Mouse (Mus musculus) limb, embryonic 11.5 days (tissue): Measurements from ENCODE around the gene Npsr1. TPM values are rescaled to one million over a fixed set of nuclear protein-coding genes. Genes with fewer than 3 reads are reported as not detected.

ENCODE experiments used
- ATAC-seq: fragments of 200-750 bp; cut with Nextera tagmentation; 2 replicates; pipeline ENCODE4 v1.8.0; 2017; ENCODE audit warnings: low read depth; ENCODE audit not compliant: insufficient number of reproducible peaks, low FRiP score, low TSS enrichment
- DNase-seq: peaks from one replicate; pipeline ENCODE4 v3.0.0-alpha.2; 2015; ENCODE audit warnings: low spot score
- H3K27ac ChIP-seq: fragments of 300-500 bp; sonication (generic); replicated peaks from 2 replicates; pipeline ENCODE4 v1.5.1; 2014; ENCODE audit warnings: low read depth, mild to moderate bottlenecking, low read length
- H3K27me3 ChIP-seq: fragments of 300-500 bp; sonication (generic); 2 replicates; pipeline ENCODE4 v1.6.1; 2014; ENCODE audit warnings: mild to moderate bottlenecking, low read length, mixed read lengths; ENCODE audit not compliant: control insufficient read depth, insufficient read depth
- H3K36me3 ChIP-seq: fragments of 300-500 bp; sonication (generic); 2 replicates; pipeline ENCODE4 v1.6.1; 2014; ENCODE audit warnings: mild to moderate bottlenecking, low read length, moderate library complexity, mixed read lengths; ENCODE audit not compliant: control insufficient read depth, insufficient read depth
- H3K4me1 ChIP-seq: fragments of 300-500 bp; sonication (generic); 2 replicates; pipeline ENCODE4 v1.6.1; 2014; ENCODE audit warnings: low read length, mixed read lengths; ENCODE audit not compliant: control insufficient read depth, insufficient read depth
- H3K4me2 ChIP-seq: fragments of 300-500 bp; sonication (generic); 2 replicates; pipeline ENCODE4 v1.6.1; 2014; ENCODE audit warnings: low read depth, mild to moderate bottlenecking, moderate library complexity; ENCODE audit not compliant: severe bottlenecking
- H3K4me3 ChIP-seq: fragments of 300-500 bp; sonication (generic); 2 replicates; pipeline ENCODE4 v1.5.1; 2014; ENCODE audit warnings: low read depth, low read length
- H3K9ac ChIP-seq: fragments of 300-500 bp; sonication (generic); 2 replicates; pipeline ENCODE4 v1.6.1; 2014; ENCODE audit warnings: mild to moderate bottlenecking, low read length
- H3K9me3 ChIP-seq: fragments of 300-500 bp; sonication (generic); 2 replicates; pipeline ENCODE4 v1.6.1; 2016; ENCODE audit warnings: low read length; ENCODE audit not compliant: control insufficient read depth
- WGBS: fragments of 180-500 bp; shearing (Covaris S2); extraction: QIAGEN DNeasy Blood & Tissue Kit; methylation state at CpG from one replicate; pipeline ENCODE4 v1.1.7; 2014; 5-methylcytosine and 5-hydroxymethylcytosine counted together
- polyA plus RNA-seq: library from polyadenylated mRNA; unstranded; fragments of >200 nt; fragmentation: Nextera tagmentation; extraction: Ambion mirVana; gene quantifications from 2 replicates; pipeline ENCODE4 v1.2.1, GENCODE M21; 2014

The Npsr1 gene
- polyA plus RNA-seq, 1 experiment from 2014 or later = not detected

DNA sequence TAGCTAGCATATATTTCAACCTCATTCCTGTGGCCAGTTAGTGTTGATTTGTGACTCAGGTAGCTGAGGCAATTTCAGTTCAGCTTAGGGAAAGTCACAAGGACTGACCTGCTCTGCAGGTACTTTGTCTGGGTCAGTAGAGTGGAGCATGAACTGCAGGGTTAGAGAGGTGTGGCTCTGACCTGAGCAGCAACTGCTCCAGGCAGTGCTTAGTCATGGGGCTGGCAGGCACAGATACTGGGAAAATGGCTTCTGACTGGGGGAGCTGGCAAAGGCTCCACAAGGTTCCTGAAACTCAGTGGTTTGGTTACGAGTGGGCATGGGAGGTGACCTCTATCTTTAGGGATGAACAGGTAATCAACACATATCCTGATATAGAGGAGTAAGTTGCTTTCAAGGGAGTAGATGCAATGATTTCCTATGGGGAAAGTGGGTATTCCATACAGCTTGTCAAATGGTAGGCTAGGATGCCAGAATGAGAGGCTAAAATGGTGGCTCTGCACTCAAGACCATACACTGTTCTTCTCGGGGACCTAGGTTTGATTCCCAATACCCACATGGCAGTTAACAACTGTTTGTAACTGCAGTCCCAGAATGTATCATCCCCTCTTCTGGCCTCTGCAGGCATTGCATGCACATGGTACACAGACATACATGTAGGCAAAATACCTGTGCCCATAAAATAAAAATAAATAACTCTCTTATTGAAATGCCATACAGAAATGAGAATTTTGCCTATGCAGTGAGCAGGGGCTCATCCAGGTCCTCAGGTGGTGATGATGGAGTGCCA, 182.9 kb downstream of the Npsr1 start:
- DNase-seq (no peak), ATAC-seq (no peak)
- no peaks in the 10 kb centered on the region for H3K36me3 ChIP-seq
- no peak overlapping the region for H3K4me2 ChIP-seq
- 88% methylated on average over 2 of the region's 2 CpGs for WGBS
- H3K27me3 ChIP-seq = no peaks in the 10 kb centered on the region
- no peak overlapping the region for H3K9ac ChIP-seq
- H3K9me3 ChIP-seq = no peaks in the 10 kb centered on the region
- H3K27ac ChIP-seq = no peak overlapping the region
- H3K4me1 ChIP-seq = no peaks in the 10 kb centered on the region
- H3K4me3 ChIP-seq = no peak overlapping the region

DNA sequence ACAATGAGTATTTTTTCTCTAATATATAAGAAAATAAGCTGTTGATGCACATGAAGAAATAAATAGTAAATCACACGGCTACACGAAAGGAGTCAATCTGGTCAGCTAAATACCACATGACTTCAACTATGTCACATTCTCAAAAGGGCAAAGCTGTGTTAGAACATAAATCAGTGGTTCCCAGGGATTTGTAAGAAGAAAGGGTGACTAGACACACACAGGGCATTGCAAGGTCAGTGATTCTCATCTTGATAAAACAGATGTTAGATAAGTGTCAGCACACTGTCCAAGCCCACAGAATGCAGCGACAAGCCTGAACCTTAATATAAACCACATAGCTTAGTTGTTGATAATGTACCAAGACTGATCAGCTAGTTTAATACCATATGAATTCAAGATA, 184.8 kb downstream of the Npsr1 start:
- no peak overlapping the region for H3K4me2 ChIP-seq
- no peaks in the 10 kb centered on the region for H3K9me3 ChIP-seq
- no peak overlapping the region for H3K27ac ChIP-seq
- H3K4me1 ChIP-seq = no peaks in the 10 kb centered on the region
- H3K36me3 ChIP-seq = no peaks in the 10 kb centered on the region
- no peak overlapping the region for H3K9ac ChIP-seq
- H3K4me3 ChIP-seq = no peak overlapping the region
- DNase-seq (no peak), ATAC-seq (no peak)
- WGBS = 82% methylated on average over 3 of the region's 3 CpGs
- H3K27me3 ChIP-seq = no peaks in the 10 kb centered on the region

DNA sequence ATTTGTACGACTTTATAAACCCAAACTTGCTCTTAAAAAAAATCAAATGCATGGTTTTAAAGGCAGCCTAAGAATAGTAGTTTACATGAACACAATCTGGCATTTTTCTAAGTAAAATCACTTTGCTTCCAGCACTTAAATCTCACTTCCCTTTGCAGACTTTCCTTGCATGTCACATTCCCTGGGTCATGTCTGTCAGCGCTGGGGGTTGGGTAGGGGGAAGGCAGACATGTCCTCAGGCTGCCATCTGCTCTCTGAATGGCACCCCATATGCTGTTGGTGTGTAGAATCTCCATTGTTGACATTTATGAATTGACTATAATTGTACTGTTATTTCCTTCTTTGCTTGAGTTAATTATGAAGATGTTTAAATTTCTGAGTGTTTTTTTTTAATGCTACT, 185.3 kb downstream of the Npsr1 start:
- ATAC-seq (no peak), DNase-seq (no peak)
- Histone ChIP-seq H3K4me3 (no peak overlapping the region), H3K36me3 (no peaks in the 10 kb centered on the region), H3K27me3 (no peaks in the 10 kb centered on the region), H3K4me1 (no peaks in the 10 kb centered on the region), H3K9ac (no peak overlapping the region), H3K4me2 (no peak overlapping the region), H3K27ac (no peak overlapping the region), H3K9me3 (no peaks in the 10 kb centered on the region)
- WGBS = 79% methylated on average over 2 of the region's 2 CpGs

DNA sequence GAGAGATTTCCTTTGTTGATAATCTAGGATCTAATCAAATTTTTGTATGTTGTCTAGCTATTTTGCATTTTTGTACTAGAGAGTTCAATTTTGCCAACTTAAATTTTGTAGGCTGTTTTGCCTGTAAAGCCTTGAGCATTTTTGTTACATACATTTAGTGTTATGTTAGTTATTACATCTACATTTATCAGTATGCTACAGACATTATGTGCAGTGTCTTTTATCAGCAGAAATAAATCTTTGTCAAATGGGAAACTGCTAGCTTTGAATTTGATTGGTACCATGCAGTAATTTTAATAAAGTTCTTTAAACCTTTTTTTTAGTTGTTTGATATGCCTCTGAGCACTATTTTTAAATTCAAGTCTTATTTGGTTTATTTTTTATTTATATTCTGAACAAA, 185.7 kb downstream of the Npsr1 start:
- no peaks in the 10 kb centered on the region for H3K27me3 ChIP-seq
- DNase-seq (no peak), ATAC-seq (no peak)
- H3K4me1 ChIP-seq = no peaks in the 10 kb centered on the region
- no peak overlapping the region for H3K27ac ChIP-seq
- H3K9me3 ChIP-seq = no peaks in the 10 kb centered on the region
- H3K4me3 ChIP-seq = no peak overlapping the region
- H3K9ac ChIP-seq = no peak overlapping the region
- no peak overlapping the region for H3K4me2 ChIP-seq
- no peaks in the 10 kb centered on the region for H3K36me3 ChIP-seq

DNA sequence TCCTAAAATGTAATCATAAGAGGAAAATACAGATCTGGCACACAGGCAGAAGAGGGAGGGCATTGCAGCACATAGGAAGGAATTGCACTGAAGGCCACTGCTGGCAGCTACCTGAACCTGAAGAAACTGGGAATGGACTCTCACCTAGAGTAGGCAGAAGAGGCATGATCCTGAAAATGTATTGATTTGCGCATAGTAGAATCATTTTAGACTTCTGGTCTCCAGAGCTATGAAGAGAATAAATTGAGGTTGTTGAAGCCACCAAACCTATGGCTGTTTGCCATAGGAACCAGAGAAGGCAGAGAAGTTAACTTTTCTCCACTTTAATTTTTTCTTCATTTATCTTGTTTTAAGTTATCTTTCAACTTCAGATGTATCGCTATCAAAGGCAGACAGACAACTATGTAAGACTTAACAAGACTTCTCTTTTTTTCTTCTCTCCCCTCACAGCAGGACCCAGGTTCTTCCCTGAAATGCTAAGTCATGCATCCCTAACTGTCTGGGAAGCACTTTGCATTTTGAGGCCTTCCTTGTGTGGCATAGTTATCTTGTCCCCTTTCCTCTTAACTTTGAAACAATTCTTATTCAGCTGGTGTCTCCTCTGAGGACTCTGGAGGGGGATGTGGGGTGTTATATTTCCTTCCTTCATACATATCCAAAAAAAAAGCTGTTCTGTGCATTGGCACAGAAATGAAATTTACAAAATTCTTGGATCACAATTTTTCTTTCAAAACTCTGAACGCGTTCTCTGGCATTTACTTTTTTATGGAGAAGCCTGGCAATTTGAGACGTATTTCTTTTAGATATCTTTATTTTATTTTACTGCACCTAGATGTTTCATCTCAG, 186.7 kb downstream of the Npsr1 start:
- Histone ChIP-seq H3K4me2 (no peak overlapping the region), H3K27ac (no peak overlapping the region), H3K9ac (no peak overlapping the region), H3K4me1 (no peaks in the 10 kb centered on the region), H3K9me3 (no peaks in the 10 kb centered on the region), H3K4me3 (no peak overlapping the region), H3K27me3 (no peaks in the 10 kb centered on the region), H3K36me3 (no peaks in the 10 kb centered on the region)
- ATAC-seq (no peak), DNase-seq (no peak)
- WGBS = 88% methylated on average over 5 of the region's 5 CpGs

DNA sequence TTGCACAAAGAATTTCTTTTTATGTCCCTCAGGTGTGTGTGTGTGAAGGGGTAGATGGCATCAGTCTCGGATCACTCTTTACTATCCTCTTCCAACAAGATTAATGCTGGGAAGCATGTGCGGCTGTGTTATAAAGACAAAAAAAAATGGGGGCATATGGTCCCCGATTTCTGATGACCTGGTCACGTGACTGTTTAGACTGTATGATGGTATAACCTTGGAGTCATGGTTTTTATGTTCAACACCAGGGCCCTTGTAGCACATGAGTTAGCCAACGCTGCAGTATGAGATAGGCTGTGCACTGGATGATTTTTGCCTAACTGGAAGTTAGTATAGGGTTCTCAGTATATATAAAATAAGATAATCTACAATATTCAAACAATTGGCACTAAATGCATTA, 187.6 kb downstream of the Npsr1 start:
- WGBS = 91% methylated on average over 5 of the region's 5 CpGs
- H3K4me3 ChIP-seq = no peak overlapping the region
- no peaks in the 10 kb centered on the region for H3K27me3 ChIP-seq
- H3K9ac ChIP-seq = no peak overlapping the region
- no peak overlapping the region for H3K4me2 ChIP-seq
- no peak overlapping the region for H3K27ac ChIP-seq
- H3K9me3 ChIP-seq = no peaks in the 10 kb centered on the region
- no peaks in the 10 kb centered on the region for H3K36me3 ChIP-seq
- ATAC-seq (no peak), DNase-seq (no peak)
- no peaks in the 10 kb centered on the region for H3K4me1 ChIP-seq

DNA sequence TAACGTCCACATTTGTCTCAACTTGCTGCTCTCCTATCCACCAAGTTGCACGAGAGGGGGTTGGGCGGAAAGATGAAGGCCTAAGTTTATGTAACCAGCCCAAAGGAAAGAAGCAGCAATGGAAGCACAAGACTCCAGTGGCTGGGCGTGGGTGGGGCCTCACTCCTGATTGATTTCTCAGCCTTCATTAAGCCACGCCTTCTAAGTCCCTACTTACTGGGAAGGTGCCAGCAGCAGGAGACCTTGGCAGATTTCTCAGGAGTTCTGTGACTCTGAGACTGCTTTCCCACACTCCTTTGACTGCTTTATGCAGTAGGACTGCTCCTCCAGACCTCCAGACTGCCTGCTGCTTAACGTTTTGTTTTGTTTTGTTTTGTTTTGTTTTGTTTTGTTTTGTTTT, 193.6 kb downstream of the Npsr1 start:
- Histone ChIP-seq H3K27me3 (no peaks in the 10 kb centered on the region), H3K9me3 (no peaks in the 10 kb centered on the region), H3K9ac (no peak overlapping the region), H3K4me1 (no peaks in the 10 kb centered on the region), H3K27ac (no peak overlapping the region), H3K36me3 (no peaks in the 10 kb centered on the region), H3K4me2 (no peak overlapping the region), H3K4me3 (no peak overlapping the region)
- DNase-seq = no peak
- WGBS = 44% methylated on average over 6 of the region's 6 CpGs
- ATAC-seq = no peak

DNA sequence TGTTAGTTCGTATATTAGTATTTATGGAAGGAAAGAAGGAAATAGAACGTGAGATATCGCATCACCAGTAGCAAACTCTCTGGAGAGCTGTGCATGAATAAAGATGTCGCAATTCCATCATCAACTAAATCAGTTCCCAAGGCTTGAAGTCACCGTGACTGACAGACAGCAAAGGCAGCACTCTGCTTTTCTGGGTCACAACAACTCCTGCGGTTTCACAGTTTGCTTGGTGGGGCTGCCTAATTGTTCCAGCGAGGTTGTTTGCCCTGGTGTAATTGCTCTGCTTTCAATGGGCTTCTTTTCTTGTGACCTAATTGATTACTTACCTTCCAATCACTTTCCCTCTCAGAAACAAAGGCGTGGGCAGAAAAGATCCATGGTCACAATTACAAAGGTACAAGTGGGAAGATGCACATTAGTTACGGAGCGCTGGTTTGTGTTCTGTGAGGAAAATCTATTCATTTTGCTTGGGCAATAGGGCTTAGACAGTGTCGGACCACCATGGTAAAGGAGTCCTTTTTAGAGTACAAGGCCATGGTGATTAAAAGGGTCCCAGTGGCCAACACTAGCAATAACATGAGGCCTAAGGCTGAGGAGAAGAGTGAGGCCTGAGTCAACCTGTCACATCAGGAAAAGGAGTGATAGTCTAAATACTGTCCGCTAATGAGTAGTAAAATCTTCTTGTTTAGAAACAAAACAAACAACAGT, 195.6 kb downstream of the Npsr1 start:
- H3K4me1 ChIP-seq = no peaks in the 10 kb centered on the region
- H3K27me3 ChIP-seq = no peaks in the 10 kb centered on the region
- 74% methylated on average over 12 of the region's 12 CpGs for WGBS
- no peaks in the 10 kb centered on the region for H3K36me3 ChIP-seq
- H3K9ac ChIP-seq = no peak overlapping the region
- no peak overlapping the region for H3K4me2 ChIP-seq
- no peaks in the 10 kb centered on the region for H3K9me3 ChIP-seq
- ATAC-seq = no peak
- H3K27ac ChIP-seq = no peak overlapping the region
- no peak for DNase-seq
- H3K4me3 ChIP-seq = no peak overlapping the region
